Mouse (Mus musculus) cerebellum, adult 2 months (tissue): Measurements from ENCODE around the gene Dnajc2.

ENCODE experiments used
- CTCF ChIP-seq: fragments of 200-500 bp; IDR thresholded peaks from 2 replicates; pipeline ENCODE4 v1.5.1; 2011; ENCODE audit warnings: low read depth, mild to moderate bottlenecking, control low read depth, low read length, moderate library complexity, borderline replicate concordance; ENCODE audit not compliant: insufficient read depth
- POLR2A ChIP-seq: fragments of 200-500 bp; IDR thresholded peaks from 2 replicates; pipeline ENCODE4 v1.6.1; 2011; ENCODE audit warnings: low read length, control low read depth, borderline replicate concordance; ENCODE audit not compliant: insufficient read depth

DNA sequence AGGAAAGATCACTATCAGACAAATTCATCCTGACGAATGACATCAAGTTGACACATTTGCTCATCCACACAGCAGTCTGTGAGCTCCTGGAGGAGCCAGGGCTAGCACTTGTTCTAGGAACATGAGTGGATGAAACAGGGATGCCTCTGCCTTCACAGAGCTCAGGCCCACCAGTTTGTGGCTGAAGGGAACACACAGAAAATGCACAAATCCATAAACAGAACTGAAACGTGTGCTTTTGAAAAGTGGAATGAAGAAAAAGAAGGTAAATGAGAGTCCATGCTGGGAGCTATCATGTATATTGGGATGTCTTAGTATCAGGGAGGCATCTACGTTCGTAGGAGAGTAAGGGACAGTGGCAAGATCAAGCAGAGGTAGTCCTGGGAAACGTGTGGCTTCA is 55.9 kb downstream of the Dnajc2 start:
- TF ChIP-seq CTCF: no peak
- no peak for TF ChIP-seq POLR2A
